Mouse (Mus musculus): ENCODE data around the gene Hjurp.

DNA sequence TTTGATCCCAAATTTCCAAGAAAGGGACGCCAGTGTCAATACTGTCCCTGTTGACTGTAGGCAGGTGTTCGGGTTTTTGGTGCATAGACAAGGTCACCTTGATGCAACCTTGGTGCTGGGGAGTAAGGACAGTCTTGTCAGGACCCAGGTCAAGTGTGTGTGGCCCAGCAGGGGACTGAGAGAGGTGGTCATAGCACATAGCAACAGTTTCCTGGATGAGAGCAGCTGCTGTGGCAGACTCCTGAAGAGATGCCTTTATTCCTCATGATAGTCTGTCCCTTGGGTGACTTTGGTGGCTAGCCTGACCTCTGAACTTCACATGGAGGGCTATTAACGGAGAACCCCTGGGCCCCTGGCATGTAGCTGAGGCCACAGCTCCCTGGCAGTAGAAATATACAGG is 45.7 kb upstream of the Hjurp start:
- TF ChIP-seq CTCF (IDR thresholded peaks at IDR 0.05; ENCODE audit: low read depth, low read length) (no peak), GATA1 (IDR thresholded peaks at IDR 0.05; ENCODE audit: borderline replicate concordance, low read length) (no peak), POLR2AphosphoS5 (IDR thresholded peaks at IDR 0.05; ENCODE audit: insufficient replicate concordance, low read depth, low read length) (no peak), TAL1 (conservative IDR thresholded peaks at IDR 0.05; ENCODE audit: low read depth, low read length) (no peak)
